Mouse (Mus musculus): ENCODE results near the gene Col26a1. TPM values are rescaled to one million over a fixed set of nuclear protein-coding genes. Genes with fewer than 3 reads are reported as not detected.

Gene Col26a1
- polyA plus RNA-seq, 1 experiment, result 0.11 TPM

GRCm38 (mm10) chr5:136888539-136889355 lies 5.7 kb upstream of the Col26a1 start:
- H3K4me3 ChIP-seq (ENCODE audit: insufficient read depth, poor library complexity, severe bottlenecking), result no peak overlapping the region
- H3K79me3 ChIP-seq (ENCODE audit: low read depth), result no peaks in the 10 kb centered on the region
- peaks cover 3% of the 10 kb centered on the region for H3K27me3 ChIP-seq (ENCODE audit: control insufficient read depth, insufficient read depth, insufficient read length)
- no peaks in the 10 kb centered on the region for H3K36me3 ChIP-seq (ENCODE audit: control insufficient read depth, insufficient read depth)
- no peaks in the 10 kb centered on the region for H3K79me2 ChIP-seq (ENCODE audit: control insufficient read depth, insufficient read depth)
- no peak overlapping the region for H3ac ChIP-seq (ENCODE audit: control insufficient read depth, insufficient read length, low read depth)
- TF ChIP-seq CEBPB (IDR thresholded peaks at IDR 0.05; ENCODE audit: low read depth), result no peak
- no peak for TF ChIP-seq MYOG (IDR thresholded peaks at IDR 0.05; ENCODE audit: control insufficient read depth, extremely low read depth, insufficient read length)

- no peak for TF ChIP-seq MYOD1 (IDR thresholded peaks at IDR 0.05; ENCODE audit: control insufficient read depth, insufficient read length, low read depth)
- no peak for TF ChIP-seq MYOG (IDR thresholded peaks at IDR 0.05; ENCODE audit: control insufficient read depth, extremely low read depth, insufficient read length)
- TF ChIP-seq CEBPB (IDR thresholded peaks at IDR 0.05; ENCODE audit: low read depth), result no peak
- no peak for TF ChIP-seq FOSL1 (IDR thresholded peaks at IDR 0.05; ENCODE audit: insufficient read depth, low read length, poor library complexity, severe bottlenecking)
- no peak for TF ChIP-seq CTCF (IDR thresholded peaks at IDR 0.05; ENCODE audit: control insufficient read depth, insufficient read depth, insufficient read length)
- no peak for TF ChIP-seq MAX (IDR thresholded peaks at IDR 0.05)
- TF ChIP-seq USF1 (IDR thresholded peaks at IDR 0.05; ENCODE audit: low read depth), result no peak
- H3K36me3 ChIP-seq (ENCODE audit: control insufficient read depth, insufficient read depth), result no peaks in the 10 kb centered on the region
- peaks cover 21% of the 10 kb centered on the region for H3K27me3 ChIP-seq (ENCODE audit: control insufficient read depth, insufficient read depth, insufficient read length)
- no peak overlapping the region for H3K4me3 ChIP-seq (ENCODE audit: insufficient read depth, poor library complexity, severe bottlenecking)
- H3K79me3 ChIP-seq (ENCODE audit: low read depth), result no peaks in the 10 kb centered on the region
- no peak overlapping the region for H3ac ChIP-seq (ENCODE audit: control insufficient read depth, insufficient read length, low read depth)
- H3K79me2 ChIP-seq (ENCODE audit: control insufficient read depth, insufficient read depth), result no peaks in the 10 kb centered on the region
These were observed 3.9 kb upstream of the Col26a1 start for GRCm38 (mm10) chr5:136886957-136887356.

GRCm38 (mm10) chr5:136882055-136882787 lies 788 bp downstream of the Col26a1 start:
- no peak overlapping the region for H3ac ChIP-seq (ENCODE audit: control insufficient read depth, insufficient read length, low read depth)
- H3K27me3 ChIP-seq (ENCODE audit: control insufficient read depth, insufficient read depth, insufficient read length), result peaks cover 32% of the 10 kb centered on the region
- no peaks in the 10 kb centered on the region for H3K79me3 ChIP-seq (ENCODE audit: low read depth)
- H3K4me3 ChIP-seq (ENCODE audit: insufficient read depth, poor library complexity, severe bottlenecking), result no peak overlapping the region
- no peaks in the 10 kb centered on the region for H3K79me2 ChIP-seq (ENCODE audit: control insufficient read depth, insufficient read depth)
- no peak for TF ChIP-seq MAX (IDR thresholded peaks at IDR 0.05)
- H3K36me3 ChIP-seq (ENCODE audit: control insufficient read depth, insufficient read depth), result no peaks in the 10 kb centered on the region

GRCm38 (mm10) chr5:136881380-136882009 lies 1.5 kb downstream of the Col26a1 start:
- no peaks in the 10 kb centered on the region for H3K79me2 ChIP-seq (ENCODE audit: control insufficient read depth, insufficient read depth)
- H3K4me3 ChIP-seq (ENCODE audit: insufficient read depth, poor library complexity, severe bottlenecking), result no peak overlapping the region
- H3K36me3 ChIP-seq (ENCODE audit: control insufficient read depth, insufficient read depth), result no peaks in the 10 kb centered on the region
- no peak overlapping the region for H3ac ChIP-seq (ENCODE audit: control insufficient read depth, insufficient read length, low read depth)
- peaks cover 32% of the 10 kb centered on the region for H3K27me3 ChIP-seq (ENCODE audit: control insufficient read depth, insufficient read depth, insufficient read length)
- TF ChIP-seq MYOD1 (IDR thresholded peaks at IDR 0.05; ENCODE audit: control insufficient read depth, insufficient read length, low read depth), result no peak
- no peak for TF ChIP-seq FOSL1 (IDR thresholded peaks at IDR 0.05; ENCODE audit: insufficient read depth, low read length, poor library complexity, severe bottlenecking)
- TF ChIP-seq MAX (IDR thresholded peaks at IDR 0.05), result no peak
- peak; percentile 81 for TF ChIP-seq CTCF (IDR thresholded peaks at IDR 0.05; ENCODE audit: control insufficient read depth, insufficient read depth, insufficient read length)
- no peaks in the 10 kb centered on the region for H3K79me3 ChIP-seq (ENCODE audit: low read depth)

GRCm38 (mm10) chr5:136880101-136880500 lies 2.9 kb downstream of the Col26a1 start:
- Histone ChIP-seq H3K79me2 (ENCODE audit: control insufficient read depth, insufficient read depth) (no peaks in the 10 kb centered on the region), H3ac (ENCODE audit: control insufficient read depth, insufficient read length, low read depth) (no peak overlapping the region), H3K27me3 (ENCODE audit: control insufficient read depth, insufficient read depth, insufficient read length) (peaks cover 32% of the 10 kb centered on the region), H3K4me3 (ENCODE audit: insufficient read depth, poor library complexity, severe bottlenecking) (no peak overlapping the region), H3K79me3 (ENCODE audit: low read depth) (no peaks in the 10 kb centered on the region), H3K36me3 (ENCODE audit: control insufficient read depth, insufficient read depth) (no peaks in the 10 kb centered on the region)
- TF ChIP-seq MYOG (IDR thresholded peaks at IDR 0.05; ENCODE audit: control insufficient read depth, extremely low read depth, insufficient read length) (no peak), CTCF (IDR thresholded peaks at IDR 0.05; ENCODE audit: control insufficient read depth, insufficient read depth, insufficient read length) (no peak)

GRCm38 (mm10) chr5:136874271-136874670 lies 8.7 kb downstream of the Col26a1 start:
- Histone ChIP-seq H3K27me3 (ENCODE audit: control insufficient read depth, insufficient read depth, insufficient read length) (no peaks in the 10 kb centered on the region), H3K36me3 (ENCODE audit: control insufficient read depth, insufficient read depth) (no peaks in the 10 kb centered on the region), H3ac (ENCODE audit: control insufficient read depth, insufficient read length, low read depth) (no peak overlapping the region), H3K79me3 (ENCODE audit: low read depth) (no peaks in the 10 kb centered on the region), H3K79me2 (ENCODE audit: control insufficient read depth, insufficient read depth) (no peaks in the 10 kb centered on the region), H3K4me3 (ENCODE audit: insufficient read depth, poor library complexity, severe bottlenecking) (no peak overlapping the region)
- TF ChIP-seq USF1 (IDR thresholded peaks at IDR 0.05; ENCODE audit: low read depth) (no peak), MYOG (IDR thresholded peaks at IDR 0.05; ENCODE audit: control insufficient read depth, extremely low read depth, insufficient read length) (no peak), CEBPB (IDR thresholded peaks at IDR 0.05; ENCODE audit: low read depth) (no peak), FOSL1 (IDR thresholded peaks at IDR 0.05; ENCODE audit: insufficient read depth, low read length, poor library complexity, severe bottlenecking) (no peak), CTCF (IDR thresholded peaks at IDR 0.05; ENCODE audit: control insufficient read depth, insufficient read depth, insufficient read length) (no peak), MAX (IDR thresholded peaks at IDR 0.05) (no peak), MYOD1 (IDR thresholded peaks at IDR 0.05; ENCODE audit: control insufficient read depth, insufficient read length, low read depth) (no peak)
